ENCODE assay signal across 14 mouse cellular contexts in genomic region chr1:135323367-135323901, GRCm38 (mm10). TPM values are rescaled to one million over a fixed set of nuclear protein-coding genes. Genes with fewer than 3 reads are reported as not detected.
DNase-seq lines count a peak whose midpoint lies in the region; ATAC-seq and TF ChIP-seq lines count a peak whose summit lies in the region.
"Had no signal": no experiment of that assay in that cellular context is flagged by ENCODE, and none has a peak within 500 bp of the region (broad histone marks: within the 10 kb centered on the region; RNA-seq: fewer than 3 reads in every experiment).

No protein-coding gene starts in this region.

- no peak overlapping the region for H3K9ac ChIP-seq in intestine, embryonic 14.5 days (ENCODE audit: low read length)
- H3K9ac ChIP-seq in intestine, embryonic 15.5 days = no peak overlapping the region
- no peak overlapping the region for H3K9ac ChIP-seq in hindbrain, embryonic 16.5 days (ENCODE audit: low read depth, low read length)
- no peak overlapping the region for H3K9ac ChIP-seq in hindbrain, embryonic 13.5 days
- H3K9ac ChIP-seq: lung, embryonic 15.5 days had no signal

- no peak overlapping the region for H3K4me3 ChIP-seq in intestine, embryonic 14.5 days (ENCODE audit: low read depth, low read length)
- no peak overlapping the region for H3K4me3 ChIP-seq in intestine, embryonic 15.5 days (replicated peaks)
- no peak overlapping the region for H3K4me3 ChIP-seq in lung, adult 2 months (replicated peaks; ENCODE audit: extremely low read depth, low read depth, low read length)
- no peak overlapping the region for H3K4me3 ChIP-seq in hindbrain, embryonic 16.5 days (ENCODE audit: low read length)
- H3K4me3 ChIP-seq in hindbrain, embryonic 13.5 days = no peak overlapping the region
- H3K4me3 ChIP-seq: lung, embryonic 15.5 days had no signal

- H3K27ac ChIP-seq in intestine, embryonic 14.5 days (ENCODE audit: low read depth) = peak overlapping the region; percentile 71; the same call in 1 of the 2 replicates
- H3K27ac ChIP-seq in intestine, embryonic 15.5 days = no peak overlapping the region; the same call in 1 of the 2 replicates
- no peak overlapping the region for H3K27ac ChIP-seq in hindbrain, embryonic 16.5 days (ENCODE audit: low read depth, low read length)
- H3K27ac ChIP-seq in hindbrain, embryonic 13.5 days = no peak overlapping the region

- no peaks in the 10 kb centered on the region for H3K9me3 ChIP-seq in intestine, embryonic 14.5 days (ENCODE audit: control insufficient read depth, low read length)
- H3K9me3 ChIP-seq in intestine, embryonic 15.5 days = no peaks in the 10 kb centered on the region
- no peaks in the 10 kb centered on the region for H3K9me3 ChIP-seq in hindbrain, embryonic 16.5 days (ENCODE audit: control insufficient read depth, low read length)
- no peaks in the 10 kb centered on the region for H3K9me3 ChIP-seq in hindbrain, embryonic 13.5 days
- H3K9me3 ChIP-seq: lung, embryonic 15.5 days had no signal

- H3K4me2 ChIP-seq in intestine, embryonic 14.5 days (ENCODE audit: low read length) = no peak overlapping the region; the same call in 1 of the 2 replicates
- no peak overlapping the region for H3K4me2 ChIP-seq in intestine, embryonic 15.5 days (replicated peaks)
- H3K4me2 ChIP-seq in hindbrain, embryonic 16.5 days (ENCODE audit: low read length) = no peak overlapping the region
- H3K4me2 ChIP-seq in hindbrain, embryonic 13.5 days = no peak overlapping the region
- H3K4me2 ChIP-seq: liver, embryonic 11.5 days had no signal

- 0 out of 2 replicates have a peak, but pooled peaks cover 3% of the 10 kb centered on the region for H3K4me1 ChIP-seq in intestine, embryonic 14.5 days (replicated peaks; ENCODE audit: control insufficient read depth, insufficient read depth, low read length)
- peaks cover 4% of the 10 kb centered on the region; the same call in 1 of the 2 replicates for H3K4me1 ChIP-seq in intestine, embryonic 15.5 days (replicated peaks)
- peaks cover 2% of the 10 kb centered on the region; the same call in 1 of the 2 replicates for H3K4me1 ChIP-seq in lung, adult 2 months (ENCODE audit: control insufficient read depth, insufficient read depth, low read length)
- H3K4me1 ChIP-seq in hindbrain, embryonic 16.5 days (ENCODE audit: control insufficient read depth, insufficient read depth, low read depth, low read length) = no peaks in the 10 kb centered on the region
- H3K4me1 ChIP-seq in hindbrain, embryonic 13.5 days (replicated peaks) = peaks cover 5% of the 10 kb centered on the region; the same call in 1 of the 2 replicates

- H3K27me3 ChIP-seq in intestine, embryonic 14.5 days (replicated peaks; ENCODE audit: control insufficient read depth, insufficient read depth, low read length) = no peaks in the 10 kb centered on the region
- no peaks in the 10 kb centered on the region; the same call in 1 of the 2 replicates for H3K27me3 ChIP-seq in intestine, embryonic 15.5 days (replicated peaks)
- no peaks in the 10 kb centered on the region; the same call in 1 of the 2 replicates for H3K27me3 ChIP-seq in hindbrain, embryonic 16.5 days (replicated peaks; ENCODE audit: control insufficient read depth, insufficient read depth, low read length)
- H3K27me3 ChIP-seq in hindbrain, embryonic 13.5 days = peaks cover 23% of the 10 kb centered on the region; the same call in 1 of the 2 replicates

- ATAC-seq in intestine, embryonic 14.5 days (replicated peaks; ENCODE audit: low FRiP score, low TSS enrichment, low read depth) = no peak
- no peak; the same call in 1 of the 2 replicates for ATAC-seq in intestine, embryonic 15.5 days
- no peak for ATAC-seq in hindbrain, embryonic 16.5 days
- ATAC-seq in hindbrain, embryonic 13.5 days (ENCODE audit: low FRiP score) = no peak

- TF ChIP-seq POLR2A in lung, adult 2 months (IDR thresholded peaks at IDR 0.05; ENCODE audit: borderline replicate concordance, extremely low read depth, low read depth, low read length) = no peak

- no peak for DNase-seq in intestine, embryonic 14.5 days (ENCODE audit: low spot score)
- DNase-seq in 3T3-L1 (ENCODE audit: low read depth, low spot score) (peak; percentile 33), MN1 (ENCODE audit: low spot score) (peak; percentile 29)
- DNase-seq in kidney, postnatal 36 days = peak; percentile 60 to 82
- no peak for DNase-seq in lung, adult 2 months
- DNase-seq: cerebellum, postnatal 25 days; heart, postnatal 14 days; layer of hippocampus, adult 9-11 months; thymus, postnatal 4 days had no signal

- no peaks in the 10 kb centered on the region for H3K36me3 ChIP-seq in intestine, embryonic 14.5 days (ENCODE audit: control insufficient read depth, insufficient read depth, low read length)
- H3K36me3 ChIP-seq in intestine, embryonic 15.5 days = no peaks in the 10 kb centered on the region
- H3K36me3 ChIP-seq in hindbrain, embryonic 16.5 days (ENCODE audit: control insufficient read depth, insufficient read depth, low read length) = no peaks in the 10 kb centered on the region
- no peaks in the 10 kb centered on the region for H3K36me3 ChIP-seq in hindbrain, embryonic 13.5 days
- H3K36me3 ChIP-seq: lung, embryonic 15.5 days had no signal

- 73% methylated on average over 7 of the region's 7 CpGs for WGBS in intestine, embryonic 14.5 days
- 75% methylated on average over 7 of the region's 7 CpGs for WGBS in intestine, embryonic 15.5 days
- WGBS in lung, adult 2 months = 72% methylated on average over 7 of the region's 7 CpGs
- WGBS in hindbrain, embryonic 16.5 days = 81% methylated on average over 7 of the region's 7 CpGs
- WGBS in hindbrain, embryonic 13.5 days = 77% methylated on average over 7 of the region's 7 CpGs

- no peak for TF ChIP-seq CTCF in lung, adult 2 months (IDR thresholded peaks at IDR 0.05; ENCODE audit: insufficient read depth, low read length)

RNA-seq across cellular contexts. Expression of gene Lmod1, which starts 1.2 kb away (rescaled TPM):
- polyA plus RNA-seq in intestine, embryonic 14.5 days (2014; fragmentation: Nextera tagmentation; extraction: Ambion mirVana) = 10.1 and 11.0 TPM in 2 replicates
- polyA plus RNA-seq in intestine, embryonic 15.5 days (2015; fragmentation: Nextera tagmentation; extraction: Ambion mirVana) = 11.1 and 11.2 TPM in 2 replicates
- polyA plus RNA-seq in lung, adult 2 months (2012; rRNA removed) = 9.3 and 12.9 TPM in 2 replicates
- 0.28 and 0.46 TPM in 2 replicates for polyA plus RNA-seq in hindbrain, embryonic 16.5 days (2015; fragmentation: Nextera tagmentation; extraction: Ambion mirVana)
- 0.29 and 0.31 TPM in 2 replicates for polyA plus RNA-seq in hindbrain, embryonic 13.5 days (2015; fragmentation: Nextera tagmentation; extraction: Ambion mirVana)

RNA-seq across cellular contexts. Expression of gene Timm17a, which starts 9.9 kb away (rescaled TPM):
- polyA plus RNA-seq in intestine, embryonic 14.5 days (2014; fragmentation: Nextera tagmentation; extraction: Ambion mirVana) = 229 and 234 TPM in 2 replicates
- 246 and 278 TPM in 2 replicates for polyA plus RNA-seq in intestine, embryonic 15.5 days (2015; fragmentation: Nextera tagmentation; extraction: Ambion mirVana)
- 29.6 and 51.9 TPM in 2 replicates for polyA plus RNA-seq in lung, adult 2 months (2012; rRNA removed)
- 166 and 193 TPM in 2 replicates for polyA plus RNA-seq in hindbrain, embryonic 16.5 days (2015; fragmentation: Nextera tagmentation; extraction: Ambion mirVana)
- 145 and 164 TPM in 2 replicates for polyA plus RNA-seq in hindbrain, embryonic 13.5 days (2015; fragmentation: Nextera tagmentation; extraction: Ambion mirVana)

RNA-seq across cellular contexts. Expression of gene Rnpep, which starts 39.5 kb away (rescaled TPM):
- polyA plus RNA-seq in intestine, embryonic 14.5 days (2014; fragmentation: Nextera tagmentation; extraction: Ambion mirVana) = 129 and 132 TPM in 2 replicates
- 155 and 158 TPM in 2 replicates for polyA plus RNA-seq in intestine, embryonic 15.5 days (2015; fragmentation: Nextera tagmentation; extraction: Ambion mirVana)
- polyA plus RNA-seq in lung, adult 2 months (2012; rRNA removed) = 34.5 and 38.1 TPM in 2 replicates
- polyA plus RNA-seq in hindbrain, embryonic 16.5 days (2015; fragmentation: Nextera tagmentation; extraction: Ambion mirVana) = 94.1 and 105 TPM in 2 replicates
- polyA plus RNA-seq in hindbrain, embryonic 13.5 days (2015; fragmentation: Nextera tagmentation; extraction: Ambion mirVana) = 101 and 102 TPM in 2 replicates

RNA-seq across cellular contexts. Expression of gene Shisa4, which starts 51.6 kb away (rescaled TPM):
- 27.3 and 28.7 TPM in 2 replicates for polyA plus RNA-seq in intestine, embryonic 14.5 days (2014; fragmentation: Nextera tagmentation; extraction: Ambion mirVana)
- 29.5 and 30.2 TPM in 2 replicates for polyA plus RNA-seq in intestine, embryonic 15.5 days (2015; fragmentation: Nextera tagmentation; extraction: Ambion mirVana)
- 14.0 and 16.7 TPM in 2 replicates for polyA plus RNA-seq in lung, adult 2 months (2012; rRNA removed)
- polyA plus RNA-seq in hindbrain, embryonic 16.5 days (2015; fragmentation: Nextera tagmentation; extraction: Ambion mirVana) = 130 and 135 TPM in 2 replicates
- polyA plus RNA-seq in hindbrain, embryonic 13.5 days (2015; fragmentation: Nextera tagmentation; extraction: Ambion mirVana) = 84.2 and 89.9 TPM in 2 replicates

Comparison
In these comparisons a context has a peak if more than half of its experiments do, and no peak if none do; other contexts are left out.
1. DNase-seq: peak in 3T3-L1 (single experiment), MN1 (single experiment) and kidney, postnatal 36 days (2 of 2); none in intestine, embryonic 14.5 days (single experiment) and lung, adult 2 months (single experiment).